Mouse (Mus musculus) embryonic facial prominence, embryonic 12.5 days (tissue): ENCODE measurements at regions not wholly inside any gene's neighbourhood (a gene's known extent, or its start where the extent isn't known, plus 50 kb on each side); places are given as distances from the start of the nearest gene placed in this dataset.

Source experiments
- ATAC-seq: fragments of 200-750 bp; cut with Nextera tagmentation; 2 replicates; pipeline ENCODE4 v1.8.0; 2017; ENCODE audit not compliant: insufficient number of reproducible peaks, insufficient read depth, low FRiP score, low TSS enrichment
- H3K27ac ChIP-seq: fragments of 300-500 bp; sonication (generic); 2 replicates; pipeline ENCODE4 v1.5.1; 2016; ENCODE audit warnings: mild to moderate bottlenecking
- H3K27me3 ChIP-seq: fragments of 300-500 bp; sonication (generic); 2 replicates; pipeline ENCODE4 v1.6.1; 2016; ENCODE audit warnings: mild to moderate bottlenecking, moderate library complexity
- H3K36me3 ChIP-seq: fragments of 300-500 bp; sonication (generic); 2 replicates; pipeline ENCODE4 v1.6.1; 2016; ENCODE audit warnings: mild to moderate bottlenecking
- H3K4me1 ChIP-seq: fragments of 300-500 bp; sonication (generic); 2 replicates; pipeline ENCODE4 v1.6.1; 2016
- H3K4me2 ChIP-seq: fragments of 300-500 bp; sonication (generic); replicated peaks from 2 replicates; pipeline ENCODE4 v1.6.1; 2016; ENCODE audit warnings: mild to moderate bottlenecking, moderate library complexity
- H3K4me3 ChIP-seq: fragments of 300-500 bp; sonication (generic); 2 replicates; pipeline ENCODE4 v1.5.1; 2016; ENCODE audit warnings: mild to moderate bottlenecking
- H3K9ac ChIP-seq: fragments of 300-500 bp; sonication (generic); 2 replicates; pipeline ENCODE4 v1.6.1; 2016; ENCODE audit warnings: mild to moderate bottlenecking, moderate library complexity
- H3K9me3 ChIP-seq: fragments of 300-500 bp; sonication (generic); 2 replicates; pipeline ENCODE4 v1.6.1; 2016; ENCODE audit warnings: mild to moderate bottlenecking, moderate library complexity
- WGBS: fragments of 180-500 bp; shearing (Covaris S2); methylation state at CpG from one replicate; pipeline ENCODE4 v1.1.7; 2016; 5-methylcytosine and 5-hydroxymethylcytosine counted together

DNA sequence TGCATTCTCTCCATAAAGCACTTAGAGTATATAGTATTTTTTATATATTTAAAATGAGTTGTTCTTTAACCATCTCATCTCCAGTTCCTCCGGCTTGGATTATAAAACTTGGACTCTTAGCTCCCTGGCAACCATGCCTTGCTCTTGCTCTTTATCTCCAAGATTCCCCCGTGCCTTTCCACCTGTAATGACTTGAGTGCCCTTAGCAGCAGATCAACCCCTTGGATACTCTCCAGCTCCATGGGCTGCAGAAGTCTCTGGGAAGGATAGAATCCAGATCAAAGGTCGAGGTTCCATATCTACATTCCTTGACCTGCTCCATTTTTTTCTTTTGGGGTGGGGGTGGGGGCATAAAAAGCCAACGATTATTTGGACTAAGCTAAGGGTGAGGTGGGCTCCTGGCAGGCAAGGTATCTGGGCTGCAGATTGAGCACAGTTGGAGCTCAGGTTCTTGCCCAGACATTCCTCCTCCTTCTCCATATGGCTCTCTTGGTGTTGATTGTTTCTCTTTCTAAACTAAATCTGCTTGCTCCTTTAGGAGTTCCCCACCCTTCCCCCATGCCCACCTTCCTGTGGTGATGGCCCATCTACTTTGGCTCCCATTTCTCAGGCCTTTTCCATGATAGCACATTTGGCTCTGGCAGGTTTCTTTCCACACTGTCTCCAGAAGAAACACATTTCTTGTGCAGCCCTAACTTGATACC, 460.9 kb downstream of the Epha4 start:
- no peak for ATAC-seq
- H3K4me2 ChIP-seq = no peak overlapping the region
- no peaks in the 10 kb centered on the region for H3K4me1 ChIP-seq
- no peaks in the 10 kb centered on the region for H3K36me3 ChIP-seq
- WGBS = 80% methylated on average over 4 of the region's 4 CpGs
- no peaks in the 10 kb centered on the region for H3K27me3 ChIP-seq
- H3K9me3 ChIP-seq = no peaks in the 10 kb centered on the region
- no peak overlapping the region for H3K4me3 ChIP-seq
- H3K27ac ChIP-seq = no peak overlapping the region
- no peak overlapping the region for H3K9ac ChIP-seq

DNA sequence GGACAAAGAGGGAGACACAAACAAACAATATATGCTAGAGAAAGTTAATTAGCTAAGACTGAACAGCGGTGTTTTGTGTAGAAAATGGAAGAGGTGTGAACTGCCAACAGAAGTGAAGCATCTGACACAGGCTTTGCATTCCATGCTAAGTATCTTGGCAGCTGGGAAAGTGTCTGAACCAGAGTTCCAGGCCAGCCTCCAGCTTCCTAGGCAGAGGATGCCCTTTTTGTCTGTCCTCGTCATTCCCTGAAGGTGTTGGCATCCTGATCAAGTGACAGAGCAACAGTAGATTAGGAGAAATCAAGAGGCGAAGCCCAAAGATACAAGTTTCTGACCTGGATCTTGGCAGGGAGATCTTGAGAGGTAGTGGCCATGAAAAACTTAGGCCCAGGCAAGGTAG, 452.4 kb downstream of the Epha4 start:
- H3K4me3 ChIP-seq = no peak overlapping the region
- WGBS = 89% methylated on average over 3 of the region's 3 CpGs
- H3K36me3 ChIP-seq = no peaks in the 10 kb centered on the region
- H3K27me3 ChIP-seq = no peaks in the 10 kb centered on the region
- no peak overlapping the region for H3K27ac ChIP-seq
- ATAC-seq = no peak
- H3K9me3 ChIP-seq = no peaks in the 10 kb centered on the region
- H3K4me1 ChIP-seq = no peaks in the 10 kb centered on the region
- no peak overlapping the region for H3K4me2 ChIP-seq
- H3K9ac ChIP-seq = no peak overlapping the region

DNA sequence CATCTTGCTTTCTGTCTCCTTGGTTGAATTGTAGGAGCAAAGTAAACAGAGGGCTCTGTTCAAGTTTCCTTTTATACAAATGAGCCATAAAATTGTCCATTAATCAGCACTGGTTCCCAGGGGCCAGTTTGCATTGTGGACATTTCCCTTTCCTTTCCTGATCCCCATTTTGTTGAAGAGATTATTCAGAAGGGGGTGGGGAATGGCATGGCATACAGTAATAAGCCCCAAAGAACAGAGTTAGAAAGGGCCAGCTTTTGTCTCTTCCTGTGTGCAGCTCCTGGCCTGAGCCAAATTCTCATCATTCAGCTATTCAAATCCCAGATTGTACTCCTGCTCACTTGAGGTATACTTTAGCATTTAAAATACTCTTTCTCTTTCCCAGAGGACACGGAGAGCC, 441.8 kb downstream of the Epha4 start:
- no peak overlapping the region for H3K9ac ChIP-seq
- 72% methylated on average over 1 of the region's 1 CpGs for WGBS
- no peak overlapping the region for H3K4me2 ChIP-seq
- H3K4me3 ChIP-seq = no peak overlapping the region
- no peak overlapping the region for H3K27ac ChIP-seq
- no peaks in the 10 kb centered on the region for H3K9me3 ChIP-seq
- no peak for ATAC-seq
- H3K4me1 ChIP-seq = no peaks in the 10 kb centered on the region
- H3K27me3 ChIP-seq = no peaks in the 10 kb centered on the region
- no peaks in the 10 kb centered on the region for H3K36me3 ChIP-seq

DNA sequence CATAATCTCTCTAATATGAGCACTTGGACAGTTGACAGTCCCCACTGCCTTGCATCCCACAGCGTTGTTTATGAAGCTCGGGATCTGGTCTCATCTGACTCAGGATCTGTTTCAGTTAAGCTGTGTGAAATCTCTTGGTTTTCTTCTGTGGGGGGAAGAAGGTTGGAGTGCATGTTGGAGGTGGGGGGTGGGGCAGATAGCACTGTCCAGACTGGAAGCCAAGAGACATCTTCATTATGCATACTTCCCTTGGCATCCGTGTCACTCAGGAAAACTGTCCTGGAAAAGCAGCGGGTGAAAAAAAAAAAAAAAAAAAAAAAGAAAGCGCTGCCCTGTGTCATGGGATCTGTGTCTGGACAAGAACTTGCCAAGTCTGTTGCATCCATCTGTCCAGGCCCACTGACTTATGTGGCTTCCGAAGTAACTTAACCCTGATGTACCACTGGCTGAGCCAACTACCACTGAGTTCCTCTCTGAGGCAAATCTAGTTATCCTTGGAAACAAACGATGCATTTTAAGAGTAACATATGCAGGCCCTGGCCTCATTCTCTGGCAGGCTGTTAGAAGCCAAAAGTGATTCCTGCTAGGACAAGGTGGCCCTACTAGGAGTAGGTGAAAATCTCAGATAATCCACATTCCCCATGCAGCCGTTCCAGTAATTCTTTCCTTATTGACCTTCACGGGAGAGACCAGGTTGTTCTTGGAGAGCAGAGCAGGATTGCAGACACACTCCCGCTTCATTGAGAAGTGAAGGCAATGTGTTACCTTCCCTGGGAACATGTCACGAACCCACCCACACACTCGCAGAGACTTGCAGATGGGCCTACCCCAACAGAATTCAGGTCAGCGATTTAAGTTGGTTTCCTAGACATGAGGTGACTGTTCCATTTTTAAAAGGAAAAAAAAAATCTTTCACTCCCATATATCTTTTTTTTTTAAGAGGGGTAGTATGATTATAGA, 439.7 kb downstream of the Epha4 start:
- WGBS = 84% methylated on average over 13 of the region's 13 CpGs
- Histone ChIP-seq H3K27ac (no peak overlapping the region), H3K9me3 (no peaks in the 10 kb centered on the region), H3K4me3 (no peak overlapping the region), H3K9ac (no peak overlapping the region), H3K4me1 (no peaks in the 10 kb centered on the region), H3K27me3 (no peaks in the 10 kb centered on the region), H3K36me3 (no peaks in the 10 kb centered on the region), H3K4me2 (no peak overlapping the region)
- no peak for ATAC-seq

DNA sequence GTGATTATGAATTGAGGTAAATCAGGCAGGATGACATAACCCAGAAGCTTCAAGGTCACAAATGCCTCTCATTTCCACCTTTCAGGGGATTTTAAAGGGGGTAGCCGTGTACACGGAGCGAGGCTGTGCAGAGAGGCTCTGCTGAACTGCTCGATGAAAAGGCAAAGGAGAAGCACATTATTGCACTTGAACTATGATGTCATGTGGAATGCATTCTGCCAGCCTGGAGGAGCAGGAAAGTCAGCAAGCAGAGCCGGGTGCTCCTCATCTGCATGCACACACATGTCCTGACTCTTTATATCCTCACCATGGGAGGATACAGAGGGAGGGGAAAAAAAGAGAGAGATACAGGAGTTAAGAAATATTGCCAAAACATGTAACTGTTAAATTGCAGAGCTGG, 434.1 kb downstream of the Epha4 start:
- no peaks in the 10 kb centered on the region for H3K9me3 ChIP-seq
- H3K27ac ChIP-seq = no peak overlapping the region
- no peak for ATAC-seq
- no peak overlapping the region for H3K4me3 ChIP-seq
- peaks cover 17% of the 10 kb centered on the region for H3K4me1 ChIP-seq
- no peak overlapping the region for H3K9ac ChIP-seq
- no peaks in the 10 kb centered on the region for H3K36me3 ChIP-seq
- WGBS = 29% methylated on average over 5 of the region's 5 CpGs
- H3K27me3 ChIP-seq = no peaks in the 10 kb centered on the region
- no peak overlapping the region for H3K4me2 ChIP-seq

DNA sequence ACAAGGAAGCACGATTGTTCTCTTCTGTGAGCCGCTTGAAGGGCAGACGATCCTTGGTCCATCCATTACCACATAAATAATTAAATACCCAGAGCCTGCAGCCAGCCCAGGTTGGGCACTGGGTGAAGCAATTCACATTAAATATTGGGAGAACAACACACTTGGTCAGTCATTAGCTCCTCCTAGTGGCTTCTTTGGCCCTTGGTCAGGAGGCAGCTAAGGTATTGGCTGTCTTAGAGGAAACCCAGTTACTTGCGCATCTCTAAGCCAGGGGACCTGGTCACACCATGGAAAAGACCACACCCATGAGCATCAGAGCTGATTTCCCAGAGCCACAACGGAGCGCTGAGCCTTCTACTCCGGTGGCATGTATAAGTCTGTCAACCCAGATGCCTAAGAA, 433.2 kb downstream of the Epha4 start:
- no peak overlapping the region for H3K4me3 ChIP-seq
- no peaks in the 10 kb centered on the region for H3K27me3 ChIP-seq
- H3K9ac ChIP-seq = no peak overlapping the region
- ATAC-seq = no peak
- 38% methylated on average over 7 of the region's 7 CpGs for WGBS
- no peak overlapping the region for H3K27ac ChIP-seq
- H3K36me3 ChIP-seq = no peaks in the 10 kb centered on the region
- no peaks in the 10 kb centered on the region for H3K9me3 ChIP-seq
- peaks cover 17% of the 10 kb centered on the region for H3K4me1 ChIP-seq
- no peak overlapping the region for H3K4me2 ChIP-seq

GRCm38 (mm10) chr1:77082410-77082809, 432.5 kb downstream of the Epha4 start:
- H3K27ac ChIP-seq = no peak overlapping the region
- no peak for ATAC-seq
- H3K27me3 ChIP-seq = no peaks in the 10 kb centered on the region
- no peaks in the 10 kb centered on the region for H3K36me3 ChIP-seq
- H3K4me3 ChIP-seq = no peak overlapping the region
- 90% methylated on average over 3 of the region's 3 CpGs for WGBS
- H3K9ac ChIP-seq = no peak overlapping the region
- peaks cover 17% of the 10 kb centered on the region for H3K4me1 ChIP-seq
- H3K9me3 ChIP-seq = no peaks in the 10 kb centered on the region
- no peak overlapping the region for H3K4me2 ChIP-seq

DNA sequence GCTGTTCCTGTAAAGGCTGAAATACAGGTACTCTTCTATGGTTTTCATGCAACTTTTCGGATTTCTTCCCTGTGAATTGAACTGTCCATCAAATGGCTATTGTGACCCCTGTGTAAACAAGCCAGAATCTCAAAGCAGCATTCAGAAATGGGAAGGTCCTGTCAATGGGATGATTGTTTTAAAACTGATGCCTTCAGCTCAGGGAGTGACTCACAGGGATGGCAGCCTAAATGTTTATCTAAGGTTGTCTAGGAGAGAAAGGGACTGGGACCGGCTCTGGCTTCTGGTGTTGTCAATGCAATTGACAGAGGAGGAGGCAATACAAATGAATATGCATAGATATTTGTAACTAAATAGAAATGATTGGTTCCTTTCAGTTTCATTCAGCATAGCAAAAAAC, 421.3 kb downstream of the Epha4 start:
- Histone ChIP-seq H3K36me3 (no peaks in the 10 kb centered on the region), H3K4me2 (no peak overlapping the region), H3K27me3 (no peaks in the 10 kb centered on the region), H3K4me1 (no peaks in the 10 kb centered on the region), H3K4me3 (no peak overlapping the region), H3K27ac (no peak overlapping the region), H3K9ac (no peak overlapping the region), H3K9me3 (no peaks in the 10 kb centered on the region)
- no peak for ATAC-seq
- whole genome bisulfite sequencing = 21% methylated on average over 2 of the region's 2 CpGs

- Histone ChIP-seq H3K9me3 (no peaks in the 10 kb centered on the region), H3K4me1 (peaks cover 17% of the 10 kb centered on the region), H3K4me3 (no peak overlapping the region), H3K4me2 (no peak overlapping the region), H3K36me3 (no peaks in the 10 kb centered on the region), H3K27me3 (no peaks in the 10 kb centered on the region), H3K27ac (no peak overlapping the region), H3K9ac (no peak overlapping the region)
- ATAC-seq = no peak
- WGBS = 34% methylated on average over 12 of the region's 12 CpGs
Observed at GRCm38 (mm10) chr1:77101726-77102272, 413.1 kb downstream of the Epha4 start.

DNA sequence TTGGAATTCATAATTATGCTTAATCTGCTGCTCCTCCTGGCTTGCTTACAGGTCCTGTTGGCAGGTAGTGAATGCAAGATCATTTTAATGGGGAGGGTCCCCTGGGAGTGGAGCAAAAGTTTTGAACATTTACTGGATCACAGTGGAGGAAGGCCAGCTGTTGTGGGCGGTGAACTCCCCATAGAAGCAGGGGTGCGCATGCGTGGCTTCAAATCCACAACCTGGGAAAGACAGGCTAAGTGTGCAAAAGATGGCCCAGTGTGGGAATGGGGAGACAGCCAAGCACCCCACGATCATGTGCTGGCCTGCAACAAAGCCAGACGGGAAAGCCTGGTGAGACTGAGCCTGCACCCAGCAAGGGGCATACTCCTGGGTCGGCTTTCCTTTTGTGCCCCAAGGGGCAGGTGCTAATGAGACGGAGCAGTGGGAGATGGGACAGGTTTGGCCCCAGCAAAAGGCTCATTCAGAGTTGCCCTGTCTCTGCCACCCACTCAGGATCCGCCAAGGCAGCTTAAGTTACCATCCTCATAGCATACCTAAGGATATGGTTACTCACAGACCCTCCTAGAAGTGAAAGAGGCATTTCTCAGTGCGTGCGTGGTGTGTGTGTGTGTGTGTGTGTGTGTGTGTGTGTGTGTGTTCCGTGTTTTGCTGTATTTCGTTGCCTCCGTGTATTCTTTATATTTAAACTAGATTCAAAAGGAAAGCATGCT, 412.3 kb downstream of the Epha4 start:
- Histone ChIP-seq H3K4me1 (peaks cover 17% of the 10 kb centered on the region), H3K27me3 (no peaks in the 10 kb centered on the region), H3K27ac (peak overlapping the region; percentile 13; the same call in 1 of the 2 replicates), H3K4me3 (no peak overlapping the region), H3K4me2 (peak overlapping the region; percentile 8; the same call in 1 of the 2 replicates), H3K9ac (no peak overlapping the region), H3K9me3 (no peaks in the 10 kb centered on the region), H3K36me3 (no peaks in the 10 kb centered on the region)
- WGBS = 38% methylated on average over 13 of the region's 13 CpGs
- ATAC-seq = 0 out of 2 replicates have a peak, but pooled peaks have one; percentile 77

- H3K27me3 ChIP-seq = no peaks in the 10 kb centered on the region
- ATAC-seq = no peak
Observed at GRCm38 (mm10) chr1:77109861-77110785, 404.8 kb downstream of the Epha4 start.

More at GRCm38 (mm10) chr1:77109861-77110785, 404.8 kb downstream of the Epha4 start:
- H3K9me3 ChIP-seq = no peaks in the 10 kb centered on the region
- no peaks in the 10 kb centered on the region for H3K36me3 ChIP-seq
- no peak overlapping the region for H3K9ac ChIP-seq
- H3K4me1 ChIP-seq = no peaks in the 10 kb centered on the region
- 67% methylated on average over 6 of the region's 6 CpGs for WGBS
- no peak overlapping the region for H3K4me2 ChIP-seq
- no peak overlapping the region for H3K27ac ChIP-seq
- H3K4me3 ChIP-seq = no peak overlapping the region
